ENCODE assay signal across 9 mouse cellular contexts in genomic region chr17:31378361-31378761, GRCm38 (mm10). TPM values are rescaled to one million over a fixed set of nuclear protein-coding genes. Genes with fewer than 3 reads are reported as not detected.
A peak's percentile ranks its signal among the peaks of the same experiment; 100 is the strongest.
DNase-seq lines count a peak whose midpoint lies in the region; ATAC-seq and TF ChIP-seq lines count a peak whose summit lies in the region.
"Had no signal": no experiment of that assay in that cellular context is flagged by ENCODE, and none has a peak within 500 bp of the region (broad histone marks: within the 10 kb centered on the region; RNA-seq: fewer than 3 reads in every experiment).

No protein-coding gene starts in this region.

- peak overlapping the region; percentile 82 for H3K27ac ChIP-seq in layer of hippocampus, adult 2 months
- H3K27ac ChIP-seq in forebrain, embryonic 16.5 days (ENCODE audit: low read length): no peak overlapping the region
- H3K27ac ChIP-seq in midbrain, embryonic 13.5 days: 0 out of 2 replicates have a peak overlapping the region, but pooled peaks have one; percentile 7
- no peak overlapping the region for H3K27ac ChIP-seq in kidney, adult 2 months (ENCODE audit: insufficient read depth, low read depth, low read length)
- H3K27ac ChIP-seq: liver, embryonic 13.5 days had no signal

- no peak for TF ChIP-seq CTCF in layer of hippocampus, adult 2 months (conservative IDR thresholded peaks at IDR 0.05)
- TF ChIP-seq CTCF in kidney, adult 2 months (conservative IDR thresholded peaks at IDR 0.05; ENCODE audit: insufficient read depth, insufficient read length, low read depth, low read length): no peak

- peak overlapping the region; percentile 4 for H3K4me2 ChIP-seq in forebrain, embryonic 16.5 days (ENCODE audit: low read length)
- peak overlapping the region; percentile 35 for H3K4me2 ChIP-seq in midbrain, embryonic 13.5 days (replicated peaks)
- H3K4me2 ChIP-seq: liver, embryonic 13.5 days had no signal

- H3K36me3 ChIP-seq in forebrain, embryonic 16.5 days (ENCODE audit: control insufficient read depth, insufficient read depth): no peaks in the 10 kb centered on the region
- no peaks in the 10 kb centered on the region for H3K36me3 ChIP-seq in midbrain, embryonic 13.5 days
- no peaks in the 10 kb centered on the region for H3K36me3 ChIP-seq in kidney, adult 2 months (ENCODE audit: control insufficient read depth, insufficient read depth, low read length)
- H3K36me3 ChIP-seq: liver, embryonic 13.5 days had no signal

- TF ChIP-seq POLR2A in kidney, adult 2 months (IDR thresholded peaks at IDR 0.05; ENCODE audit: low read depth, low read length): no peak

- peak; percentile 29 to 30 for DNase-seq in layer of hippocampus, adult 2 months (ENCODE audit: low spot score in 2 of 2)
- no peak for DNase-seq in layer of hippocampus, adult 11-12 months (ENCODE audit: low spot score)
- DNase-seq in cerebellum, adult 8-10 months: peak; percentile 53
- DNase-seq in thymus, postnatal 36 days: no peak
- no peak for DNase-seq in kidney, adult 2 months
- no peak for DNase-seq in kidney, adult 18-20 months
- DNase-seq: liver, embryonic 13.5 days had no signal

- H3K4me3 ChIP-seq in layer of hippocampus, adult 2 months: peak overlapping the region; percentile 25
- no peak overlapping the region for H3K4me3 ChIP-seq in forebrain, embryonic 16.5 days (replicated peaks; ENCODE audit: low read length)
- H3K4me3 ChIP-seq in midbrain, embryonic 13.5 days (replicated peaks): no peak overlapping the region
- H3K4me3 ChIP-seq in kidney, adult 2 months (ENCODE audit: insufficient read depth, low read depth, low read length): no peak overlapping the region
- H3K4me3 ChIP-seq: liver, embryonic 13.5 days had no signal

- peaks cover 7% of the 10 kb centered on the region for H3K4me1 ChIP-seq in forebrain, embryonic 16.5 days (replicated peaks; ENCODE audit: control insufficient read depth, insufficient read depth, low read length)
- H3K4me1 ChIP-seq in midbrain, embryonic 13.5 days (replicated peaks): peaks cover 6% of the 10 kb centered on the region
- no peaks in the 10 kb centered on the region for H3K4me1 ChIP-seq in kidney, adult 2 months (ENCODE audit: control insufficient read depth, insufficient read depth, low read length)

- no peaks in the 10 kb centered on the region; the same call in 1 of the 2 replicates for H3K9me3 ChIP-seq in forebrain, embryonic 16.5 days (ENCODE audit: control insufficient read depth, low read length)
- no peaks in the 10 kb centered on the region for H3K9me3 ChIP-seq in midbrain, embryonic 13.5 days
- H3K9me3 ChIP-seq: liver, embryonic 13.5 days had no signal

- 59% methylated on average over 10 of the region's 10 CpGs for WGBS in forebrain, embryonic 16.5 days
- WGBS in midbrain, embryonic 13.5 days: 65% methylated on average over 10 of the region's 10 CpGs
- WGBS in kidney, adult 2 months: 63% methylated on average over 10 of the region's 10 CpGs

- H3K27me3 ChIP-seq in forebrain, embryonic 16.5 days (replicated peaks; ENCODE audit: control insufficient read depth, insufficient read depth, low read length): no peaks in the 10 kb centered on the region
- H3K27me3 ChIP-seq in midbrain, embryonic 13.5 days: no peaks in the 10 kb centered on the region
- no peaks in the 10 kb centered on the region for H3K27me3 ChIP-seq in kidney, adult 2 months (replicated peaks; ENCODE audit: control insufficient read depth, insufficient read depth, low read length)
- H3K27me3 ChIP-seq: liver, embryonic 13.5 days had no signal

- H3K9ac ChIP-seq in forebrain, embryonic 16.5 days (replicated peaks; ENCODE audit: low read depth, low read length): peak overlapping the region; percentile 14; the same call in 1 of the 2 replicates
- peak overlapping the region; percentile 33; the same call in 1 of the 2 replicates for H3K9ac ChIP-seq in midbrain, embryonic 13.5 days (replicated peaks)
- H3K9ac ChIP-seq: liver, embryonic 13.5 days had no signal

- ATAC-seq in forebrain, embryonic 16.5 days: 0 out of 2 replicates have a peak, but pooled peaks have one; percentile 43
- peak; percentile 66; the same call in 1 of the 2 replicates for ATAC-seq in midbrain, embryonic 13.5 days

RNA-seq across cellular contexts. Expression of gene Pde9a, which starts 7.6 kb away (rescaled TPM):
- total RNA-seq in layer of hippocampus, adult 2 months (2021): 10 to 100 TPM; 21.8 to 31.9 TPM
- 55.6 and 62.2 TPM in 2 replicates for polyA plus RNA-seq in forebrain, embryonic 16.5 days (2015; fragmentation: Nextera tagmentation; extraction: Ambion mirVana)
- 42.0 and 46.2 TPM in 2 replicates for polyA plus RNA-seq in midbrain, embryonic 13.5 days (2015; fragmentation: Nextera tagmentation; extraction: Ambion mirVana)
- 74.3 and 106 TPM in 2 replicates for polyA plus RNA-seq in kidney, adult 2 months (2012; rRNA removed)

Comparison
In these comparisons a context has a peak if more than half of its experiments do, and no peak if none do; other contexts are left out.
1. DNase-seq: peak in layer of hippocampus, adult 2 months (2 of 2) and cerebellum, adult 8-10 months (single experiment); none in layer of hippocampus, adult 11-12 months (single experiment), thymus, postnatal 36 days (0 of 2), kidney, adult 2 months (single experiment) and kidney, adult 18-20 months (single experiment).
2. H3K27ac ChIP-seq: peak in layer of hippocampus, adult 2 months (single experiment) and midbrain, embryonic 13.5 days (single experiment); none in forebrain, embryonic 16.5 days (single experiment) and kidney, adult 2 months (single experiment).